In the genomic region with DNA sequence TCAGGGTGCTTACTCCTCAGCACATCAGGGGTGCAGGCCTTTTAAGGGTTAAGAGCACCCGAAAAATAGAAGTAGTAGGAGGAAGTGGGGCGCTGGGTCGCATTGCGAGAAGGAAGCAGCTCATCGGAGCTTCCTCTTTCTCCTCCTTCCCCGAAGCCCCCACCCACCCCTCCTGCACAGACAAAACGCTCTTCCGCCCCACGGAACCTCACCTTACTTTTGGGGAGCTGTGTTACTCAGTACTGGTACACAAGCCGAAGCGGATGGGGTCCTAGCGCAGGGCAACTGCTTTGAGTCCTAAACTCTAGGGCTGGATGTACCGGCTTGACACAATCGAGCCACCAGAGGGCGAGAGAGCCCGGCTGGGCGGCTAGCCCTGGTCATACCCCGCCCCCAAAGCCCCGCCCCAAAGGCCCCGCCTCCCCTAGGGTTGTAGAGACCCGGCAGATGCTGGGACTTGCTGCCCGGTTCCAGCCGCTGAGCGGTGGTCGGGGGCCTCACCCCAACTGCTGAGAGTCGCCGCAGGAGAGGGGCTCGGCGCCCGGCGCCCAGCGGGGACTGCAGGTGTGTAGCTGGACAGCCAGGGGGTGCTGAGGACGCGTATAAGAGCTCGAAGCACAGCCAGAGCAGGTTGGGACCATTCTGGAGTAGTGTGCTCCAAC, we compare ENCODE assay signal across 8 mouse cellular contexts. TPM values are rescaled to one million over a fixed set of nuclear protein-coding genes. Genes with fewer than 3 reads are reported as not detected.
A peak's percentile ranks its signal among the peaks of the same experiment; 100 is the strongest.
DNase-seq lines count a peak whose midpoint lies in the region; ATAC-seq and TF ChIP-seq lines count a peak whose summit lies in the region.

A gene (plus strand): TSS at position 423 of the 662 bp plus-strand sequence.

- peak; percentile 67 to 69 for DNase-seq in adrenal gland, postnatal 4 days (ENCODE audit: low spot score in 2 of 2)
- peak; percentile 59 for DNase-seq in heart, postnatal 0 days (ENCODE audit: low spot score)
- DNase-seq in kidney, postnatal 36 days, result peak; percentile 68 to 89
- DNase-seq in lung, adult 18-20 months, result peak; percentile 71 to 77

- H3K36me3 ChIP-seq in C2C12 (ENCODE audit: control insufficient read depth, insufficient read depth), result no peaks in the 10 kb centered on the region
- H3K36me3 ChIP-seq in forebrain, embryonic 12.5 days (replicated peaks), result no peaks in the 10 kb centered on the region
- no peaks in the 10 kb centered on the region for H3K36me3 ChIP-seq in heart, postnatal 0 days (replicated peaks; ENCODE audit: control insufficient read depth, insufficient read depth, low read length)
- no peaks in the 10 kb centered on the region for H3K36me3 ChIP-seq in neural tube, embryonic 14.5 days (ENCODE audit: control insufficient read depth, insufficient read depth, low read length)
- H3K36me3 ChIP-seq in testis, adult 2 months (ENCODE audit: control insufficient read depth, insufficient read depth, low read length), result no peaks in the 10 kb centered on the region

- H3K27me3 ChIP-seq in C2C12 (ENCODE audit: control insufficient read depth, insufficient read depth, insufficient read length), result no peaks in the 10 kb centered on the region
- peaks cover 26% of the 10 kb centered on the region for H3K27me3 ChIP-seq in forebrain, embryonic 12.5 days
- peaks cover 15% of the 10 kb centered on the region; the same call in 1 of the 2 replicates for H3K27me3 ChIP-seq in heart, postnatal 0 days (ENCODE audit: control insufficient read depth, insufficient read depth, low read length)
- 0 out of 2 replicates have a peak, but pooled peaks cover 2% of the 10 kb centered on the region for H3K27me3 ChIP-seq in neural tube, embryonic 14.5 days (ENCODE audit: control insufficient read depth, insufficient read depth, low read length)
- no peaks in the 10 kb centered on the region for H3K27me3 ChIP-seq in testis, adult 2 months (ENCODE audit: control insufficient read depth, insufficient read depth, low read length)

- no peak within 1 kb of the TSS for H3K27ac ChIP-seq in forebrain, embryonic 12.5 days
- H3K27ac ChIP-seq in heart, postnatal 0 days (ENCODE audit: low read depth), result peak within 1 kb of the TSS; percentile 39; the same call in 1 of the 2 replicates
- no peak within 1 kb of the TSS for H3K27ac ChIP-seq in neural tube, embryonic 14.5 days (ENCODE audit: low read depth, low read length)
- no peak within 1 kb of the TSS for H3K27ac ChIP-seq in testis, adult 2 months (ENCODE audit: control insufficient read depth, insufficient read depth, low read depth, low read length)

- peaks cover 13% of the 10 kb centered on the region for H3K4me1 ChIP-seq in forebrain, embryonic 12.5 days
- H3K4me1 ChIP-seq in heart, postnatal 0 days (ENCODE audit: control insufficient read depth, insufficient read depth), result no peaks in the 10 kb centered on the region
- H3K4me1 ChIP-seq in neural tube, embryonic 14.5 days (ENCODE audit: control insufficient read depth, insufficient read depth, low read length), result 0 out of 2 replicates have a peak, but pooled peaks cover 4% of the 10 kb centered on the region
- peaks cover 6% of the 10 kb centered on the region for H3K4me1 ChIP-seq in testis, adult 2 months (ENCODE audit: control insufficient read depth, insufficient read depth, low read length)

- TF ChIP-seq CTCF in C2C12 (IDR thresholded peaks at IDR 0.05; ENCODE audit: control insufficient read depth, insufficient read depth, insufficient read length), result no peak
- peak; percentile 51 for TF ChIP-seq CTCF in heart, postnatal 0 days (IDR thresholded peaks at IDR 0.05; ENCODE audit: low read depth)
- TF ChIP-seq CTCF in testis, adult 2 months (IDR thresholded peaks at IDR 0.05; ENCODE audit: control insufficient read depth, insufficient read depth, insufficient replicate concordance, low read depth, low read length), result peak; percentile 35; the same call in 1 of the 2 replicates

- H3K9me3 ChIP-seq in forebrain, embryonic 12.5 days, result no peaks in the 10 kb centered on the region
- H3K9me3 ChIP-seq in heart, postnatal 0 days (replicated peaks; ENCODE audit: control insufficient read depth, low read length), result no peaks in the 10 kb centered on the region
- H3K9me3 ChIP-seq in neural tube, embryonic 14.5 days (ENCODE audit: control insufficient read depth, low read length), result no peaks in the 10 kb centered on the region

- no peaks in the 10 kb centered on the region for H3K79me2 ChIP-seq in C2C12 (ENCODE audit: control insufficient read depth, insufficient read depth)

- peak within 1 kb of the TSS; percentile 34 for H3ac ChIP-seq in C2C12 (ENCODE audit: control insufficient read depth, insufficient read length, low read depth)

- peak within 1 kb of the TSS; percentile 56 for H3K4me2 ChIP-seq in forebrain, embryonic 12.5 days
- H3K4me2 ChIP-seq in heart, postnatal 0 days (ENCODE audit: low read depth, low read length), result peak within 1 kb of the TSS; percentile 69
- H3K4me2 ChIP-seq in neural tube, embryonic 14.5 days (ENCODE audit: low read depth, low read length), result peak within 1 kb of the TSS; percentile 46

- ATAC-seq in forebrain, embryonic 12.5 days (ENCODE audit: low FRiP score), result peak; percentile 85
- ATAC-seq in heart, postnatal 0 days (ENCODE audit: insufficient read depth, low read depth), result peak; percentile 91
- peak; percentile 75 for ATAC-seq in neural tube, embryonic 14.5 days (ENCODE audit: low read depth)

- TF ChIP-seq EP300 in heart, postnatal 0 days (IDR thresholded peaks at IDR 0.05; ENCODE audit: low read depth), result no peak

- no peaks in the 10 kb centered on the region for H3K79me3 ChIP-seq in C2C12 (ENCODE audit: low read depth)

- no peak; the same call in 1 of the 2 replicates for TF ChIP-seq POLR2A in testis, adult 2 months (IDR thresholded peaks at IDR 0.05; ENCODE audit: control insufficient read depth, low read depth, low read length)

- H3K4me3 ChIP-seq in C2C12 (ENCODE audit: insufficient read depth, poor library complexity, severe bottlenecking), result no peak within 1 kb of the TSS
- H3K4me3 ChIP-seq in forebrain, embryonic 12.5 days (replicated peaks), result peak within 1 kb of the TSS; percentile 42
- peak within 1 kb of the TSS; percentile 51 for H3K4me3 ChIP-seq in heart, postnatal 0 days (ENCODE audit: low read depth, low read length)
- H3K4me3 ChIP-seq in neural tube, embryonic 14.5 days (ENCODE audit: low read depth, low read length), result peak within 1 kb of the TSS; percentile 34
- H3K4me3 ChIP-seq in testis, adult 2 months (ENCODE audit: control insufficient read depth, low read depth, low read length), result peak within 1 kb of the TSS; percentile 79

- H3K9ac ChIP-seq in forebrain, embryonic 12.5 days, result peak within 1 kb of the TSS; percentile 39
- H3K9ac ChIP-seq in heart, postnatal 0 days (replicated peaks; ENCODE audit: low read depth, low read length), result 0 out of 2 replicates have a peak within 1 kb of the TSS, but pooled peaks have one; percentile 33
- peak within 1 kb of the TSS; percentile 32 for H3K9ac ChIP-seq in neural tube, embryonic 14.5 days (replicated peaks; ENCODE audit: low read depth, low read length)

- 9% methylated on average over 35 of the region's 35 CpGs for WGBS in forebrain, embryonic 12.5 days
- 5% methylated on average over 34 of the region's 35 CpGs for WGBS in heart, postnatal 0 days
- 11% methylated on average over 35 of the region's 35 CpGs for WGBS in neural tube, embryonic 14.5 days

TF ChIP-seq in C2C12, 6 proteins besides CTCF, POLR2A, EP300 and RAD21:
- TF ChIP-seq MYOG (IDR thresholded peaks at IDR 0.05; ENCODE audit: control insufficient read depth, extremely low read depth, insufficient read length) (no peak), MYOD1 (IDR thresholded peaks at IDR 0.05; ENCODE audit: control insufficient read depth, insufficient read length, low read depth) (no peak), MAX (IDR thresholded peaks at IDR 0.05) (no peak), FOSL1 (IDR thresholded peaks at IDR 0.05; ENCODE audit: insufficient read depth, low read length, poor library complexity, severe bottlenecking) (no peak), CEBPB (IDR thresholded peaks at IDR 0.05; ENCODE audit: low read depth) (no peak), USF1 (IDR thresholded peaks at IDR 0.05; ENCODE audit: low read depth) (no peak)

RNA-seq across cellular contexts. Expression of the gene that starts here (rescaled TPM):
- 0.89 TPM for polyA plus RNA-seq in C2C12 (2012; fragmentation: generic; extraction: Trizol)
- 1 to 10 TPM in 1 of 2 experiments, under 1 TPM in 1; 0.87 to 1.1 TPM for total RNA-seq in adrenal gland, postnatal 4 days (2021)
- 0.24 and 0.29 TPM in 2 replicates for polyA plus RNA-seq in forebrain, embryonic 12.5 days (2016; fragmentation: Nextera tagmentation; extraction: Ambion mirVana)
- total RNA-seq in heart, postnatal 0 days (2014; rRNA removed; ENCODE audit: low replicate concordance), result 1.5 and 2.0 TPM in 2 replicates
- 0.82 and 0.84 TPM in 2 replicates for polyA plus RNA-seq in heart, postnatal 0 days (2015; fragmentation: Nextera tagmentation; extraction: Ambion mirVana)
- polyA plus RNA-seq in neural tube, embryonic 14.5 days (2014; fragmentation: Nextera tagmentation; extraction: Ambion mirVana), result 1.2 and 2.6 TPM in 2 replicates
- polyA plus RNA-seq in testis, adult 2 months (2012; rRNA removed), result 0.69 and 0.77 TPM in 2 replicates

Comparison
In these comparisons a context has a peak if more than half of its experiments do, and no peak if none do; other contexts are left out.
1. Peak in ATAC-seq, H3K4me3 ChIP-seq, H3K9ac ChIP-seq and H3K4me2 ChIP-seq in forebrain, embryonic 12.5 days; RNA of the gene not detected or under 1 TPM.